In genomic region chr15:95977939-95978252, GRCm38 (mm10) we compare ENCODE assay signal across 14 mouse cellular contexts.
"Had no signal": no experiment of that assay in that cellular context is flagged by ENCODE, and none has a peak within 500 bp of the region (broad histone marks: within the 10 kb centered on the region; RNA-seq: fewer than 3 reads in every experiment).

No protein-coding gene starts in this region.

- DNase-seq: kidney, adult 9 months; kidney, postnatal 4 days; lung, postnatal 14 days; midbrain, embryonic 14.5 days; thymus, adult 18-20 months; thymus, postnatal 14 days had no signal

- H3K9me3 ChIP-seq: limb, embryonic 10.5 days; lung, embryonic 15.5 days; neural tube, embryonic 13.5 days had no signal

- H3K9ac ChIP-seq: lung, embryonic 15.5 days; neural tube, embryonic 13.5 days had no signal

- H3K4me3 ChIP-seq: layer of hippocampus, adult 2 months; limb, embryonic 10.5 days; lung, embryonic 15.5 days; neural tube, embryonic 13.5 days had no signal

- H3K27me3 ChIP-seq: lung, embryonic 15.5 days; neural tube, embryonic 13.5 days had no signal

- H3K27ac ChIP-seq: kidney, postnatal 0 days; layer of hippocampus, adult 2 months; limb, embryonic 10.5 days; lung, embryonic 15.5 days; macrophage; neural tube, embryonic 13.5 days had no signal

- ATAC-seq: inflammation-experienced regulatory T-cells, adult 6 months; intestine, postnatal 0 days had no signal

- H3K4me1 ChIP-seq: neural tube, embryonic 13.5 days had no signal

- H3K4me2 ChIP-seq: lung, embryonic 15.5 days; neural tube, embryonic 13.5 days had no signal
